Mouse (Mus musculus): ENCODE measurements at regions not wholly inside any gene's neighbourhood (a gene's known extent, or its start where the extent isn't known, plus 50 kb on each side); places are given as distances from the start of the nearest gene placed in this dataset.

DNA sequence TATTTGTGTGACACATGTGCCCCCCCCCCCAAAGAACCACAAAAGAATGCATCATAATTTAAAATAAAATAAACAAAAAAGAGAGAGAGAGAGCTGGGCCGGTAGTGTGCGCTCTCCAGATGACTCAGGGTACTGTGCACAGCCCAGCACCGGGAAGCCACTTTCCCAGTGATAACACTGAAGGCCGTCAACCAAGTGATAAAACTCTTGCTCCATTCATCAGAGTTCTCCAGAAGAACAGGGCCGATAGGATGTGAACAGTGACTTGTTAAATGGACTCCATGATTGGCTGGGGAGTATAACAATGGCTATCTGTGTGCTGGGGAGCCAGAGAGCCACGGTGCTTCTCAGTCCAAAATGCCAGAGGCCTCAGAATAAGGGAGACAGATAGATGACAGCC, 53.2 kb upstream of the Slc16a1 start:
- TF ChIP-seq EP300 (optimal IDR thresholded peaks at IDR 0.05) (no peak), CTCF (IDR thresholded peaks at IDR 0.05; ENCODE audit: low read depth) (no peak)
